Mouse (Mus musculus): ENCODE measurements at regions not wholly inside any gene's neighbourhood (a gene's known extent, or its start where the extent isn't known, plus 50 kb on each side); places are given as distances from the start of the nearest gene placed in this dataset.

DNA sequence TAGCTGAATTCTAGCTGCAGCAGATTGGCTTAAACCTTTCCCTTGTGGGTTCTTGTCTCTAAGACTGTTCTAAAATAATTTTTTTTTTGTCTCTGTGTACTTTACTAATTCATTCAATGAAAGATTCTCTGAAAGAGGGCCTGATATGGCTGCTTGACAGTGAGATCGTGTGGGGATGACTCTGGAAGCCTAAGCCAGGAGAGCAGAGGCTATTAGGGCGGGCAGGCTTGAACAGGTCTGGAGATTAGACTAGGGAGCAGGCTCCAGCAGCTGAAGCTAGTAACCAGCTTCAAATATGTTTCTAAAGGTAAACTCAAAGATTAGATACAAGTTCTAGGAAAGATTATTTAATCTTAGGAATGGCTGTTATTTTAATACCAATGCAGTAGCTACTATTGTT, 491.9 kb downstream of the Plcl1 start:
- no peak overlapping the region for H3K4me3 ChIP-seq
- no peaks in the 10 kb centered on the region for H3K4me1 ChIP-seq
- H3K27me3 ChIP-seq (replicated peaks), result peaks cover 37% of the 10 kb centered on the region
- H3K36me3 ChIP-seq (replicated peaks), result no peaks in the 10 kb centered on the region
- ATAC-seq (replicated peaks), result no peak
- H3K4me2 ChIP-seq, result no peak overlapping the region
- WGBS, result 60% methylated on average over 2 of the region's 2 CpGs
- no peak overlapping the region for H3K9ac ChIP-seq
- H3K27ac ChIP-seq, result no peak overlapping the region
- H3K9me3 ChIP-seq, result no peaks in the 10 kb centered on the region

DNA sequence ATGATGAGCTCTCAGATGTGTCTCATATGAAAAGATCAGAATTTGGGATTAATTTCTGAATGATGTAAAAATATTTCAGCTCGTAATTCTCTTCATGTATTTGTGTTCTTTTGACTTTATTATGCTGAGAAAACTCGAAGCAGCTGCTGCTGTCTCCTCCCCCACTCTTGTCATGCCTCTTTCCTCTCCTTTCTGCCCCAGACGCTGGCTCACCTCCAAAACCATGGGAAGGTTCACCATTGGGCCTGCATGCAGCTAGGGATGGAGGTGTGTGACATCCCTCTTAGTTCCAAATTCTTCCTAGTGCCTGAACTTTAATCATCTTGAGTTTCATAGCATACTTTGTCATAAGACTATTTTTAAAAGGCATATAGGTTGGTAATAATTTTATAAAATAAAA, 492.3 kb downstream of the Plcl1 start:
- ATAC-seq (replicated peaks), result no peak

GRCm38 (mm10) chr1:55900033-55900432, 494.3 kb downstream of the Plcl1 start:
- H3K27me3 ChIP-seq (replicated peaks), result peaks cover 23% of the 10 kb centered on the region
- no peak overlapping the region for H3K4me2 ChIP-seq
- H3K27ac ChIP-seq, result no peak overlapping the region
- no peaks in the 10 kb centered on the region for H3K36me3 ChIP-seq (replicated peaks)
- WGBS, result 56% methylated on average over 3 of the region's 3 CpGs
- no peaks in the 10 kb centered on the region for H3K9me3 ChIP-seq
- H3K4me3 ChIP-seq, result no peak overlapping the region
- ATAC-seq (replicated peaks), result no peak
- H3K4me1 ChIP-seq, result no peaks in the 10 kb centered on the region
- no peak overlapping the region for H3K9ac ChIP-seq

More for the DNA sequence above, 492.3 kb downstream of the Plcl1 start:
- Histone ChIP-seq H3K4me3 (no peak overlapping the region), H3K27me3 (replicated peaks) (peaks cover 33% of the 10 kb centered on the region), H3K9me3 (no peaks in the 10 kb centered on the region), H3K4me2 (no peak overlapping the region), H3K27ac (no peak overlapping the region), H3K36me3 (replicated peaks) (no peaks in the 10 kb centered on the region), H3K9ac (no peak overlapping the region), H3K4me1 (no peaks in the 10 kb centered on the region)
- WGBS, result 31% methylated on average over 3 of the region's 3 CpGs

GRCm38 (mm10) chr1:55903177-55903576, 497.5 kb downstream of the Plcl1 start:
- H3K9ac ChIP-seq, result no peak overlapping the region
- WGBS, result 91% methylated on average over 3 of the region's 3 CpGs

GRCm38 (mm10) chr1:55904571-55904970, 498.9 kb downstream of the Plcl1 start:
- Histone ChIP-seq H3K4me1 (no peaks in the 10 kb centered on the region), H3K4me3 (no peak overlapping the region), H3K9me3 (no peaks in the 10 kb centered on the region), H3K27me3 (replicated peaks) (no peaks in the 10 kb centered on the region; the same call in 1 of the 2 replicates), H3K36me3 (replicated peaks) (no peaks in the 10 kb centered on the region), H3K27ac (no peak overlapping the region), H3K9ac (no peak overlapping the region), H3K4me2 (no peak overlapping the region)
- ATAC-seq (replicated peaks), result no peak
- 80% methylated on average over 2 of the region's 2 CpGs for WGBS

More at GRCm38 (mm10) chr1:55903177-55903576, 497.5 kb downstream of the Plcl1 start:
- H3K9me3 ChIP-seq, result no peaks in the 10 kb centered on the region
- H3K4me3 ChIP-seq, result no peak overlapping the region
- no peak for ATAC-seq (replicated peaks)
- no peaks in the 10 kb centered on the region for H3K4me1 ChIP-seq
- no peaks in the 10 kb centered on the region for H3K36me3 ChIP-seq (replicated peaks)
- H3K27ac ChIP-seq, result no peak overlapping the region
- no peaks in the 10 kb centered on the region; the same call in 1 of the 2 replicates for H3K27me3 ChIP-seq (replicated peaks)
- H3K4me2 ChIP-seq, result no peak overlapping the region

- no peak for ATAC-seq (replicated peaks)
- H3K9ac ChIP-seq, result no peak overlapping the region
- over 99% methylated on average over 4 of the region's 4 CpGs for WGBS
Measured at GRCm38 (mm10) chr1:55905232-55905631, 499.5 kb downstream of the Plcl1 start.

GRCm38 (mm10) chr1:55910024-55910423, 504.3 kb downstream of the Plcl1 start:
- no peaks in the 10 kb centered on the region for H3K4me1 ChIP-seq
- WGBS, result 90% methylated on average over 2 of the region's 2 CpGs

More at GRCm38 (mm10) chr1:55905232-55905631, 499.5 kb downstream of the Plcl1 start:
- Histone ChIP-seq H3K27ac (no peak overlapping the region), H3K4me2 (no peak overlapping the region), H3K27me3 (replicated peaks) (no peaks in the 10 kb centered on the region), H3K9me3 (no peaks in the 10 kb centered on the region), H3K4me3 (no peak overlapping the region), H3K4me1 (no peaks in the 10 kb centered on the region), H3K36me3 (replicated peaks) (no peaks in the 10 kb centered on the region)

DNA sequence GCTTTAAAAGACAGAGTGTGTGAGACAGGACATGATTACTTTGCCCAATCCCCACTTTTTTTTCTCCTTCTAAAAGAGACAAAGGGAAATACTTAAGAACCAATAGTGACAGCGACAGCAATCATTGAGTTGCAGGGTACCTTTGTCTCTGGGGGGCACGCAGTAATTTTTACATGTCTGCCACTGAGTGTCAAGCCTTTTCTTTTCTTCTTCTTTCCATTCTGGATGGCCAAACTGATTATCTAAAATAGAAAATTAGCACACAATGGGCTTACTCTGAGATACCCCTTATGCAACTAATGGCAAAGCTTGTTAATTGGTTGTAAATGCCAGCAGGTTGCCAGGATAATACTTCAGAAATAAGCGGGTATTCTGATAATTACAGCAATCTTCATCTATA, 508.6 kb downstream of the Plcl1 start:
- ATAC-seq (replicated peaks), result no peak
- Histone ChIP-seq H3K27ac (no peak overlapping the region), H3K36me3 (replicated peaks) (no peaks in the 10 kb centered on the region), H3K27me3 (replicated peaks) (no peaks in the 10 kb centered on the region), H3K4me1 (no peaks in the 10 kb centered on the region), H3K4me2 (no peak overlapping the region), H3K4me3 (no peak overlapping the region), H3K9ac (no peak overlapping the region), H3K9me3 (no peaks in the 10 kb centered on the region)
- 69% methylated on average over 3 of the region's 3 CpGs for WGBS

More at GRCm38 (mm10) chr1:55910024-55910423, 504.3 kb downstream of the Plcl1 start:
- Histone ChIP-seq H3K4me3 (no peak overlapping the region), H3K27ac (no peak overlapping the region), H3K4me2 (no peak overlapping the region), H3K27me3 (replicated peaks) (no peaks in the 10 kb centered on the region), H3K9ac (no peak overlapping the region), H3K9me3 (no peaks in the 10 kb centered on the region), H3K36me3 (replicated peaks) (no peaks in the 10 kb centered on the region)
- no peak for ATAC-seq (replicated peaks)

- Histone ChIP-seq H3K27me3 (replicated peaks) (no peaks in the 10 kb centered on the region), H3K36me3 (replicated peaks) (no peaks in the 10 kb centered on the region), H3K4me2 (no peak overlapping the region), H3K9me3 (no peaks in the 10 kb centered on the region), H3K27ac (no peak overlapping the region), H3K9ac (no peak overlapping the region), H3K4me3 (no peak overlapping the region), H3K4me1 (no peaks in the 10 kb centered on the region)
- 58% methylated on average over 11 of the region's 11 CpGs for WGBS
- ATAC-seq (replicated peaks), result no peak
Measured at GRCm38 (mm10) chr1:55915940-55916339, 510.2 kb downstream of the Plcl1 start.

GRCm38 (mm10) chr1:55919516-55919915, 513.8 kb downstream of the Plcl1 start:
- Histone ChIP-seq H3K27me3 (replicated peaks) (no peaks in the 10 kb centered on the region), H3K4me2 (no peak overlapping the region), H3K27ac (no peak overlapping the region), H3K9me3 (no peaks in the 10 kb centered on the region), H3K9ac (no peak overlapping the region), H3K36me3 (replicated peaks) (no peaks in the 10 kb centered on the region), H3K4me1 (no peaks in the 10 kb centered on the region), H3K4me3 (no peak overlapping the region)
- no peak for ATAC-seq (replicated peaks)

DNA sequence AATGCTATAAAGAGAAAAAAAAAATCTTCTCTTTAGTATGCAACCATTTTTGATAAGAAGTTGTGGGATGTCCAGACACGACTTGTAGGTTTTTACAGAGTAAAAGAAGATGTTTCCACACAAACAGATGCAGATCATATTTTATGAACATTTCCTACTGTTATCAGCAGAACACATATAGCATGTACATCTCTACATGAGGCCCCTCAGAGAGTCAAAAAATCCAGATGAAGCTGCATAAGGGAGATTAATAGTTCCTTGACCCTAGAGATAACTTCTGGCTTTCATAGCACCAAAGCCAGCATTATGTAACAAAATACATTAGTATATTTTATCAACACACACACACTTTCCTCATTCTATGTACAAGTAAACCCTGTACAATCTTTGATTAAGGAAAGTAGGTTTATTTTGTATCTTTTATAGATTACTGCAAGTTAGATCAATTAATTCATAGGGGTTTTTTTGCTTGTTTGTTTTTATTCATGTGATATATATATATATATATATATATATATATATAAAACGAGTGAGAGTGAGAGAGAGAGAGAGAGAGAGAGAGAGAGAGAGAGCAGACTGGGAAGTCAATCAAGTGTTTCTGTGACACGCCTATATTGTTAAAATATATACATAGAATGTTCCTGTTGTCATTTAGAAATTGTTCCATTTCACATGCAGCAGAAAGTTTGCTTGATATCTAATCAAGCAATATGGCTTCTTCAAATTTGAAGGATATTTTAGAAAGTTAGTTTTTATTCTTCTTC, 541.2 kb downstream of the Plcl1 start:
- 74% methylated on average over 3 of the region's 3 CpGs for WGBS
- Histone ChIP-seq H3K9ac (no peak overlapping the region), H3K4me1 (no peaks in the 10 kb centered on the region), H3K4me3 (no peak overlapping the region), H3K27ac (no peak overlapping the region), H3K27me3 (replicated peaks) (no peaks in the 10 kb centered on the region), H3K4me2 (no peak overlapping the region), H3K36me3 (replicated peaks) (no peaks in the 10 kb centered on the region), H3K9me3 (no peaks in the 10 kb centered on the region)
- no peak for ATAC-seq (replicated peaks)

GRCm38 (mm10) chr1:55947618-55948283, 542.0 kb downstream of the Plcl1 start:
- no peaks in the 10 kb centered on the region for H3K27me3 ChIP-seq (replicated peaks)
- no peak overlapping the region for H3K4me3 ChIP-seq
- no peaks in the 10 kb centered on the region for H3K4me1 ChIP-seq
- no peaks in the 10 kb centered on the region for H3K9me3 ChIP-seq
- no peak overlapping the region for H3K27ac ChIP-seq
- H3K9ac ChIP-seq, result no peak overlapping the region
- 83% methylated on average over 5 of the region's 5 CpGs for WGBS
- no peak overlapping the region for H3K4me2 ChIP-seq
- ATAC-seq (replicated peaks), result no peak
- H3K36me3 ChIP-seq (replicated peaks), result no peaks in the 10 kb centered on the region

GRCm38 (mm10) chr1:55949606-55950005, 543.9 kb downstream of the Plcl1 start:
- H3K4me1 ChIP-seq, result no peaks in the 10 kb centered on the region
- H3K9ac ChIP-seq, result no peak overlapping the region
- H3K9me3 ChIP-seq, result no peaks in the 10 kb centered on the region
- no peaks in the 10 kb centered on the region for H3K36me3 ChIP-seq (replicated peaks)
- no peak overlapping the region for H3K4me3 ChIP-seq
- H3K27ac ChIP-seq, result no peak overlapping the region
- ATAC-seq (replicated peaks), result no peak
- H3K27me3 ChIP-seq (replicated peaks), result no peaks in the 10 kb centered on the region
- 91% methylated on average over 4 of the region's 4 CpGs for WGBS
- H3K4me2 ChIP-seq, result no peak overlapping the region

All from midbrain, embryonic 15.5 days (tissue).